Mouse (Mus musculus) v-Abl transformed pro-B cells (cell line): ENCODE results near the gene Bola1.
"Not testable (repeated sequence)": the region's sequence is repeated elsewhere in the genome, so short reads cannot be mapped to it uniquely, and the experiment has no call there.

Experiments used
- in situ Hi-C, 2 experiments: fragments of 400-800 bp; cut with MboI; formaldehyde crosslinking; loops; one replicate each; pipeline ENCODE4 v1.15.1; 2025; ENCODE audit not compliant: unreplicated experiment in 2 of 2

Gene Bola1

GRCm38 (mm10) chr3:96230404-96230803 lies 10.9 kb upstream of the Bola1 start:
- in situ Hi-C loops = no loop called here

- in situ Hi-C loops = loop anchor here in 1 of 2 experiments (5.0 kb wide), 1 partner anchor 38 kb away; the partner anchor contains the start of genes Hist2h2bb and Hist2h3b
Measured at GRCm38 (mm10) chr3:96228828-96229227, 9.3 kb upstream of the Bola1 start.

DNA sequence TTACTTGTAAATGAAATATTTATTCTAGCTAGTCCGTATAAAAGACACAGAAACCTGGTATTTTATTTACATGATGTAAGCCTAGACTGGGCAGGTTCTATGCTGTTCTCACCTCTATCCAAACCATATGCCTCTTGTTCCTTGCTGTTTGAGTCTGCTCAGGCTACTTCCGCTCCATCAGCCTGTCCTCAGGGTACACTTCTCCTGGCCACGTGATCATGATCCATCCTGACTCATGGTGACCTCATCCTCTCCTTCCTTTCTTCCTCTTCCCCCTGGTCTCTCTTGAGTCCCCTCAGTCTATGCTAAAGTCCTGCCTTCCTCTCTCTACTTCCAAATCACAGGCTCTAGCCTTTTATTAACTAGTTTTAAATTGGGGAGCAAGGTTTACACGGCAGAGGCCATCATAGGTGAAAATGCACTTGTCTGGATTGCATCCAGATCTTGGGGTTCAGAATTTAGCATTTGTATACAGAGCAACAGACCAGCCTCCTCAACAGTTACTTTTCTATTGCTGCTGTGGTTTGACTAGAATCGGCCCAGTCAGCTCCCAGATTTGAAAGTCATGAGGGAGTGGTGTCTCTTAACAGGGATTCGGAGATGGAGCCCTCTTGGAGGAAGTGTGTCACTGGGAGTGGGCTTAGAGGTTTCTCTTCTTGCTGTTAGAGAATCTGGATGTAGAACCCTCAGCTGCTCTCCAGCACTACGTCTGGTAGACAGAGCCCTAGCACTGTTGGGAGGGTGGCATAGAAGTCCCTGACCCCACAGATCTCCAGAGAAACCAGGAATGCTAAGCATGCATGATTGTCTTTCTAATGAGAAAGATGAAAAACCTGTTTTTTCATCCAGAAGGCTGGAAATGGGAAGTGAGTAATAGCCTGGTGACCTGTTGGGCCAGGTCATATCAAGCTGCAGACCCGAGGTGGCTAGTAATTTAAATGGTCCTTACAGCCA lies 7.5 kb upstream of the Bola1 start:
- in situ Hi-C loops = loop anchor here in 1 of 2 experiments (5.0 kb wide), 1 partner anchor 40 kb away; the partner anchor contains the start of genes Hist2h2bb and Hist2h3b

GRCm38 (mm10) chr3:96225421-96225820 lies 5.9 kb upstream of the Bola1 start:
- in situ Hi-C loops = loop anchor here in 1 of 2 experiments (5.0 kb wide), 1 partner anchor 42 kb away; the partner anchor contains the start of genes Hist2h2bb and Hist2h3b

- in situ Hi-C loops = no loop called here
Measured at GRCm38 (mm10) chr3:96222774-96223173, 3.3 kb upstream of the Bola1 start.

- in situ Hi-C loops = no loop called here
Measured at GRCm38 (mm10) chr3:96221640-96222038, 2.1 kb upstream of the Bola1 start.

DNA sequence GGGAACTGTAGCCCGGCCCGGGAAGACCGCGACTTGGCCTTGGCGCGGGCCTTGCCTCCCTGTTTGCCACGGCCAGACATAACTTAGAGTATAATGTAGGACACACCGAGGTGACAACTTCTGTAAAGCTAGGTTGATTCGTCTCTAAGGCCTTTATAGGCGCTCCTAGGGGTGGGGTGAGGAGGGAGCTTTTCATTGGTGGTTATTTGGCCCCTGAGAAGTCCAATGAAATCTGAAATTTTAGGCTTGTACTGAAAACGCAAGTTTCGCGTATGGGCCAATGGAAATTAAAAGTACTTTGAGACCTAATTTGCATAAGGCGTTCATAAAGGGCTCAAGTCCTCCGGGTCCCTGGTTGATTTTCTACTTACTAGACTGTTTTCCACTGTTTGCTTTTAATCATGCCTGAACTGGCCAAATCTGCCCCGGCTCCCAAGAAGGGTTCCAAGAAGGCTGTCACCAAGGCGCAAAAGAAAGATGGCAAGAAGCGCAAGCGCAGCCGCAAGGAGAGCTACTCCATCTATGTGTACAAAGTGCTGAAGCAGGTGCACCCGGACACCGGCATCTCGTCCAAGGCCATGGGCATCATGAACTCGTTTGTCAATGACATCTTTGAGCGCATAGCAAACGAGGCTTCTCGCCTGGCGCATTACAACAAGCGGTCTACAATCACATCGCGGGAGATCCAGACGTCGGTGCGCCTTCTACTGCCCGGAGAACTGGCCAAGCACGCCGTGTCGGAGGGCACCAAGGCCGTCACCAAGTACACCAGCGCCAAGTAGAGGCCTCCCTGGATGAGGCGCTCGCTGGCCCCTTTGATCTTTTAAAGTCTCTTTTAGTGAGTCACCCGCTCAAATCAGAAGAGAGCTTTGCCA lies 1.5 kb upstream of the Bola1 start, which contains the start of the genes Hist2h2ac and Hist2h2be:
Hist2h2ac (minus strand) TSS at position 116 of the 875 bp plus-strand sequence.
Hist2h2be (plus strand) TSS at position 355 of the 875 bp plus-strand sequence.
- in situ Hi-C loops = no loop called here

DNA sequence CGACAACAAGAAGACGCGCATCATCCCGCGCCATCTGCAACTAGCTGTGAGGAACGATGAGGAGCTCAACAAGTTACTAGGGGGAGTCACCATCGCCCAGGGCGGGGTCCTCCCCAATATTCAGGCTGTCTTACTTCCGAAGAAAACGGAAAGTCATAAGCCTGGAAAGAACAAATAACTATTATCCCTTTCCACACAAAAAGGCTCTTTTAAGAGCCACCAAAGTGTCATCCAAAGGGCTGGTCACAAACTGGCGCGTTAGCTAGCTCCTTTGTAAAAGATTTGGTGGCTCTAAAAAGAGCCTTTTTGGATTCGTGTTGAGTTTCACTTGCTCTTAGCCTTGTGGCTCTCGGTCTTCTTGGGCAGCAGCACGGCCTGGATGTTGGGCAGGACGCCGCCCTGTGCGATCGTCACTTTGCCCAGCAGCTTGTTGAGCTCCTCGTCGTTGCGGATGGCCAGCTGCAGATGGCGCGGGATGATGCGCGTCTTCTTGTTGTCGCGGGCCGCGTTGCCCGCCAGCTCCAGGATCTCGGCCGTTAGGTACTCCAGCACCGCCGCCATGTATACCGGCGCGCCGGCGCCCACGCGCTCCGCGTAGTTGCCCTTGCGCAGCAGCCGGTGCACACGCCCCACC lies 739 bp upstream of the Bola1 start:
- in situ Hi-C loops = not testable (repeated sequence)

DNA sequence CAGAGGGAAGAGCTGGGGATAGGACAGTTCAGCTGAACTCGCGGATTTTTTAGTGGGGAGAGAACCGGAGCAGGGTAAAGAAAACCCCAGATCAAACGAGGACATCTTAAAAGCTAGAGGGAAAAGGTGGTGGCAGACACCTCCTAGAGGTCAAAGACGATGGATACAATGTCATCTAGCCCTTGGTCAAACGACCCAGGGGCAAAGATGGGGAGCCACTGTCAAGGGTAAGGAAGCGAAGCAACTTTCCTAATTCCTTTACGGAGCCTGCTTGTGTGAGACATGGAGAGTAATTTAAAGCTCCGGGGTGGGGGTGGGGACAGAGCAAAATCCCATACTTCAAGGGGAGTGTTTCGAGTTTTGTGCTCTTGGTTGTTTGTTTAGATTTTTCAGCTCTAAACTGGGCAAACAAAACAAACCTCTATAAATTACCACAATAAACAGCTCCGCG lies 293 bp downstream of the Bola1 start:
- in situ Hi-C loops = loop anchor here (10.0 kb wide), 2 partner anchors 134 to 154 kb away; no protein-coding TSS in a partner anchor

- in situ Hi-C loops = no loop called here
Measured at GRCm38 (mm10) chr3:96209242-96209641, 10.3 kb downstream of the Bola1 start.

GRCm38 (mm10) chr3:96207819-96208218 lies 11.7 kb downstream of the Bola1 start:
- in situ Hi-C loops = no loop called here

- in situ Hi-C loops = no loop called here
Measured at GRCm38 (mm10) chr3:96199731-96200130, 19.8 kb downstream of the Bola1 start.

GRCm38 (mm10) chr3:96198601-96199251 lies 20.8 kb downstream of the Bola1 start:
- in situ Hi-C loops = not testable (repeated sequence)

- in situ Hi-C loops = no loop called here
Measured at GRCm38 (mm10) chr3:96198181-96198580, 21.3 kb downstream of the Bola1 start.

- in situ Hi-C loops = no loop called here
Measured at GRCm38 (mm10) chr3:96197129-96197749, 22.3 kb downstream of the Bola1 start.

DNA sequence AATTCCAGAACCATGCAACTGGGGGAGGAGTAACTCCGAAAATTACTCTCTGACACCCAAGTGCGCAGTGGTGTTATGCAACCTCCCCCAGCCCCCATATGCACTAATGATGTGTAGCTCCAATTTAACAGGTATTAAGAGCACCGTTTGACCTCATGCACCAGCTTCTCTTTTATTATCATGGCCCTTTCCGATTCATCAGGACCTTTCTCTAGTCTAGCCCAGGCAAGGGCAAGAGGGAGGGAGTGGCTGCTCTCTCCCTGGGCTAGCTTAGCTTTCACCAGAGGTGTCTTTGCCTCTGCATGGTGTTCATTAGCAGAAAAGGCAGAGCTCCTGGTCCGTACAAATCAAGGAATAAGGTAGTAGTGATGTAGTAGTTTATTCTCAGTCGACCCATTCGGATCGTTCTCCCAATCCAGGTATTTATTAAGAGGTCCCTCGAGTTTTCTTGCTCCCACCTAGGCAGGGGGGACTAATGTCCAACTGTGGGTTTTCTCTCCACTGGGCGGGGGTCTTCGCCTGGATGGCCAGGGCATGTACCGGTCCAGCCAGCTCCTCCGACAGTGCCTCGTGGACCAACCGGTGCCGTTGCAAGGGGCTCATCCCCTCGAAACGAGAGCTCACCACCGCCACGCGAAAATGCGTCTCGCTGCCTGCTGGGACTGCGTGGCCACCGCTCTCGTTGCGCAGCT lies 22.9 kb downstream of the Bola1 start:
- in situ Hi-C loops = no loop called here

DNA sequence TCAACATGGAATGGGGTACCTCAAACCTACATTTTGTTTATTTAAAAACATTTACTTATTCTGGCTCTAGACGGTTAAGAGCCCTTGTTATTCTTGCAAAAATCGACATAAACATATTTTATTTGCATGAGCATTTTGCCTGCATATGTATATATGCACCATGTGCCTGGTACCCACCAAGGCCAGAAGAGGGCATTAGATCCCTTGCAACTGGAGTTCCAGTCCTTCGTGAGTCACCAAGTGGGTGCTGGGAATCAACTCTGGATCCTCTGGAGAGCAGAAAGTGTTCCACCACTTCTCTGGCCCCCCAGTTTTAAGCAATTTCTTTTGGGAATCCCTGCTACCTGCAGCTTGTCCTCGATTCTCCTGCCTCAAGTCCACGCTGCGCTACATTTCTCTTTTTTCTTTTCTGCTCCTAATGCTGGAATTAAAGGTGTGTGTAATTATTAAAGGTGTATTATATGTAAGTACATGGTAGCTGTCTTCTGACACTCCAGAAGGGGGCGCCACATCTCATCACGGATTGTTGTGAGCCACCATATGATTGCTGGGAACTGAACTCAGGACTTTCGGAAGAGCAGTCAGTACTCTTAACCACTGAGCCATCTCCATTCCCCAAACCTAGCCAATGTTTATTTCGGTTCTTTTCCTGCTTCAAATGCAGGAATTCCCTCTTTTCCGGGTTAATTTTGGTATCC lies 23.7 kb downstream of the Bola1 start:
- in situ Hi-C loops = no loop called here

- in situ Hi-C loops = no loop called here
Measured at GRCm38 (mm10) chr3:96194966-96195365, 24.5 kb downstream of the Bola1 start.
